Mouse (Mus musculus) forelimb bud, embryonic 11.5 days (tissue): ENCODE measurements around the gene Dnajc10.

Experiments
- DNase-seq: peaks from one replicate; pipeline ENCODE4 v3.0.0-alpha.2; 2012; ENCODE audit warnings: low read depth, low spot score

Gene Dnajc10

DNA sequence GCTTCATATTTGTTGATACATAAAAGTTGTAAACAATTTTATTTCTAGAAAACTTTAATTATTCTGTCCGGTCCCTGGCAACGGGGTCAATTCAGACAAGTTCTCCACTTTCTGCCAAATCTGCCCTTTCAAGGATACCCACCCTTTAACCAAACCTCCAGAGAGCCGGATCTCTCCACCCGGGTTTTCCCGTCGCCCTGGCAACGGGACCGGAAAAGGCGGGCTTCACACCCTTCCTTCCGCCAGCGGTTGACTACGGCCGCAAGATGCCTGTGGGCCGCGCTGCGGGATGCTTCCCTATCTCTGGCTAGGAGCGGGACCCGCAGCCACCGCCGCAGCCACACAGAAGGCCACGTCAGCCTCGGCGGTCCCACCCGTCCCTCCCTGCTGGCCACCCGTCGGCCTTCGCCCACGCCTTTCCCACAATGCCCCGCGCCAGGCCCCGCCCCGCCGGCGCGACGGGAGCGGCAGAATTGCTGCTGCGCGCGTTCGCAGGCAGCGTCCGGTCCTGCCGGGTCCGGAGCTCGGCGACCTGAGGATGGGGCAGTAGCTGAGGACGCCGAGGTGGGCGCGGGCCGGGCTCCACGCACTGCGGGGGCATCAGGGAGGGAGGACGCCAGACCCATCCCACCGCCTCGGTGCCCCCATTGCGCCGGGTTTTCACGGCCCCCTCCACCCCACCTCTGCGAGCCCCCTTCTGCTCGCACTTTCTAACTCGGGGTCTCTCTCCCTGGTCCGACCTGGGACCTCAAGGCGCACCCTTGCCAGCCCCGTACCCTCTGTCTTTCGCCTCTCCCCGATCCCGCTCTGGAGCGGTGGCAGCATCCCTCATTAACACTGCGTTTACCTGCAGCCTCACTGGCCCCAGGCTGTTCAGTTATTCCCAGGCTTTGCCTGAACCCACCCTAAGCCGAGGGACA, at the start of gene Dnajc10:
Dnajc10 (plus strand) TSS at position 225 of the 920 bp plus-strand sequence.
- DNase-seq, result peak; percentile 83

DNA sequence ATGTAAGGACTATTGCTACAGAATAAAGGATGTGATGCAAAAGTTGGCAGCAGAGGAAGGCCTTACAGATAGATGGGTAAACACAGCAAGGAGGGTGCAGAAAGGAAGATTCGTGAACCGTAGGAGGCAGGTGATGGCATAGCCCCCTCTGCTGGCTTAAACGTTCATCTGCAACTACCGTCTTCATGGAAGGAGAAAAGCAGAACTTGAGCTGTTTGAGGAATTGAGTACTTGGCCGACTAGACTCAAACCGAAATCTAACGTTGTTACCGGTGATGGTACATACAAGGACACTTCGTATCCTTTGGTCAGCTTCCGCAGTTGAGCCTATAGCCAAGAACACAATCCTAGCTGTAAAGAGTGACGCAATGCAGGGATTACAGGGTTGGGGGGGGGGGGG, 48.4 kb upstream of the Dnajc10 start:
- peak; percentile 66 for DNase-seq

DNA sequence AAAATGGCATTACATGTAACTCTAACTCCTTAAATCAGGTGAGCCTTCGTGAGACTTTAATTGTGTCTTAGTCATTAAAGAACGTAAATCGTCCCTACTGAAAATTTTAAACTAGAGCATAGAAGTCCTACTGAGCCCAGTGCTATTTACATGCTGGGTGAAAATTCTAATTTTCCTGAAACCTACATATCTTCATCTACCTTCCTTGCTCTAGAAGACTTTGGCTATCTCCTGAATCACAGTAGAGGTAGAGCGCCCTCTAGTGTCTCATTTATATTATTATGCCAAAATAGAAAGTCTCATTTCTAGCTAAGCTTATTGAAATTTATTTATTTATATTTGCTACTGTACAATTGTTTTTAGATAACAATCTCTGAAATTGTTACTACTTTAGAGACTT, 47.2 kb upstream of the Dnajc10 start:
- DNase-seq, result peak; percentile 36

DNA sequence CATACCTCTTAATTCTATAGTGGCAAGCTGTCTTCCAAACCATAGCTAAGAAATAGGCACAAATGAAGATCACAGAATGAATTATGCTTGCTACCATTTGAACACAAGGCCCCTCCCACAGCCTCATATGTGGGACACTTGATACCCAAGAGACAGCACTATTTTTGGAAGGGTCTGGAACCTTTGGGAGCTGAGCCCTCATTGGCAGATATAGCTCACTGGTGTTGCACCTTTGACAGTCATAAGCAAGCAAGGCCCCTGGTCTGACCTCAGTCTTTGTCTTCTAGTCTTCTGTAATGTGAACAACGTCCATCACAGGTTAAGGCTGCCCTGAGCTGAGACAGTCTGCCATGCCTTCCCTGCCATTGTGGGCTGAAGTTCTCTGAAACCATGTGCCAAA, 43.8 kb upstream of the Dnajc10 start:
- DNase-seq, result no peak

DNA sequence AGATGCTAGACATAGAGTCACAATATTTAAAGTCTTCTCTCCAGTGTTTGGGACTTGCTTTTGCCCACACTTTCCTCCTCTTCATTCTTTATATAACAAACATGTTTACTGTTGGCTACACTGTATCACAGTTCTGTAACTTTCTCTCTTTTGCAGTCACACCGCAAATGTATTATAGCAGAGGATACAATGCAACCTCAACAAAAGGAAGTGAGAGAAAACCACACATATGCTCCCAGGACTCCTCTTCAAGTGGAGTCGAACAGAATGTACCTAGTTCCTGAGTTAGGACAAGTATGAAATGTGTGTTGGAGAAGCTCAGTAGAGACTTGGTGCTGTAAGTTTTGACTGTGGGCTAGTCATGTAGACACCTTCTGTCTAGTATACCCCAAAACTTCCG, 42.2 kb upstream of the Dnajc10 start:
- no peak for DNase-seq

DNA sequence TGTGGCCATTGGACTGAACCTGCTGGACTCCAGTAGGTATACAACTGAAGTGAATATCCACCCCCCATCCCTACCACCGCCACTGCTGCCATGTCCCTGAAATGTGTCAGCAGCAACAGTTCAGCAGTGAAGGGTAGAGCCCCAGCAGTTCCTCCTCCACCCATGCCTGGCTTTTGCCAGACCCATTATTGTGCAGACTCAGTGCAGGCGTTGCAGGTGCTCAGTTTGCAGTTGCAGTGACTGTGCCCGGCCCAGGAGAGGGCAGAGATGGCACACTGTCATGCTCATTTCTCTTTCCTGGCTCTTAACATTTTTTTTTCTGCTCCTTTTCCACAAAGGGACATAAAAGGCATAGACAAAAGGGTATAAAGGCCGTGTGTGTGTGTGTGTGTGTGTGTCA, 41.5 kb upstream of the Dnajc10 start:
- DNase-seq, result no peak

DNA sequence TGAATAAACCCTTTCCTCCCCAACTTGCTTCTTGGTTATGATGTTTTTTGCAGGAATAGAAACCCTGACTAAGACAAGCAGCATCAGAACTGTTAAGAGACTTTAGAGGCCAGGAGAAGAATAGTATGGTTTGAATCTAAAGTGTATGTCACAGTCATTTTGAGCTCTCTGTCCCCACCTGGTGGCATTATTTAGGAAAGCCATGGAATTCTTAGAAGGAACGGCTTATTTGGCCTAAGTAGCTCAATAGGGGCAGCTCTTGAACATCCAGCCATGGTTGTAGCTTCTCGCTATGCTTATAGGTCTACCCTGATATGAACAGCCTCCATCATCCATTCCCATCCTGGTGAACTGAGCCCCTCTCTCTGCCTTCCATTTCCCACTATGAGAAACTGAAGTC, 40.1 kb upstream of the Dnajc10 start:
- DNase-seq, result peak; percentile 61

DNA sequence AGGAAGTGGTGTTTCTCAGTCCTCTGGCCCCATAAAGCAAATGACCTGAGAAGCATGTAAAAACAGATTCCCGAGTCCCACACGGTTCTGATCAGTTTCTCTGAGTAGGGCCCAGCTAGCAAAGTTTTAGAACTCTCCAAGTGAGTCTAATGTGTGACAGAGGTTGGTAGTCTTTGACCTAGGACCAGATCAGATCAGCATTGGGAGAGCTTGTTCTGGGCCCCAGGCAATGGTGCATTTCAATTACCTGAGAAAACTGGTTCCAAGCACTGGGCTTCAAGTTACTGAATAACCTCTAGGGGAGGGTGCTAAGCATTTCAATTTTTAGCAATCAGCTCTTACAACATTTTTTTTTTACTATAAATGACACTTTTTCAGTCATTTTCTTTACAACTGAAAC, 33.1 kb upstream of the Dnajc10 start:
- DNase-seq, result no peak

DNA sequence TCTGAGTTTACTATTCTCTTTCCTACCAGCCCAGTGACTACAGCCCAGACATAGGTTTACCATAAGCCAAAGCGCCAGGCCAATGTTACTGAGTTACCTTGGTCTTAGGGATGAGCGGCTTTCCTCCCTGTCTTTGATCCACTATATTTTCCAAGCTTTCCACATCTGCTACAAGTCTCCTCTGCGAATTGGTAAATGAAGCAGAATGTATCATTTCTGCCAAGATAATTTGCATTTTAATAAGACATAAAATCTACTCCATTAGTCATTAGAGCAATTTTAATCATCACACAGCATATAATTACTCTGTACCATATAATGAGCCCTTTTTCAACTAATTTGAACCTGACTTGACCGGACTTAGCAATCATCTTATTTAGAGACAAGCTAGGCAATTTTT, 28.9 kb upstream of the Dnajc10 start:
- DNase-seq, result no peak

DNA sequence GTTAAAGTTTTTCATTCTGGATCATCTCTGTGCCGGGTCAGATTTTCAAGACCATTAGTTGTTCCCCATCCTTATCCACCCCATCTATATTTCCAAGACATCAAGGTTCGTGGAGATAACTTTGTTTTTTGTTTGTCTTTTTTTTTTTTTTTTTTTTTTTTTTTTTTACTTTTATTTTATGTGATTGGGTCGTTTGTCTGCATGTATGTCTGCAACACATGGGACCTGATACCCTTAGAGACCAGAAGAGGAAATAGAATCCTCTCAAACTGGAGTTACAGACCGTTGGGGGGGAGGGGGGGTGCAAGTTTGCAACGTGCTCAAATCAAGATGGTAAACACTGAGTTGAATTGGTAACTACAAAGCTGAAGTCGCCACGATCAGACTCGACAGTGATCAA, 23.1 kb upstream of the Dnajc10 start, which contains the start of gene Prdx6b:
Prdx6b (plus strand) TSS at position 301 of the 400 bp plus-strand sequence.
- no peak for DNase-seq

DNA sequence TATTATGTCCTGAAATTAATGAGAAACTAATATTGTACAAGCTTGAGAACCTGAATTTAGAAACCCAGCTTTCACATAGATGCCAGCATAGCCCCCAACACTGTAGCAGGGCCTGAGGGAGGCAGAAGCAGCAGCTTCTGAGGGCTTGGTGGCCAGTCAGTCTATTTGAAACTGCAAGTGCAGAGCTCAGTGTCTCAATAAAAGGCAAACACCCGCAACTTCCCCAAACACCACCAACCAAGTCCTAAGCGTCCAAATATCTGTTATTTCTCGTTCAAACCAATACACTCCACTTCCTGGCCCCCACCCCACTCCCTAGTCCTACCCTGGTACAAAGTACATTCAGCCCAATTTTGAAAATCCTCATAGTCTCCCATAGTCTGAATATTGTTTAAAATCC, 16.9 kb upstream of the Dnajc10 start:
- DNase-seq, result no peak

DNA sequence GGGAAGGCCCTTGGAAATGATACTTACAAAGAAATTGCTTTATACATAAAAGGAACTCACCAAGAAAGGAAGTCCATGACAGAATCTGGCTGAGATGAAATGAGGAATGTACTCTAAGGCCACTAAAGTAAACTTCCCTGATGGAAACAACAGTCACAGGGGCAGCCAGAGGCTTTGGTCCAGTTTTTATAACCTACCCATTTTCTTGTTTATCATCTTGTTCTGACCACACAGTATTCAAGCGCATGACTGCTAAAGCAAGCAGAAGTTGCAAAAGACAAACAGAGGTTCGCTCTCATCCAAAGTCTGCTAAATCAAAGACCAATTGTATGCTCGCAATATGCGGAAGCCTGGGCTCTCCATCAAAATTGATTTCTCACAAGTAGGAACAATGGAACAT, 14.5 kb upstream of the Dnajc10 start:
- no peak for DNase-seq

DNA sequence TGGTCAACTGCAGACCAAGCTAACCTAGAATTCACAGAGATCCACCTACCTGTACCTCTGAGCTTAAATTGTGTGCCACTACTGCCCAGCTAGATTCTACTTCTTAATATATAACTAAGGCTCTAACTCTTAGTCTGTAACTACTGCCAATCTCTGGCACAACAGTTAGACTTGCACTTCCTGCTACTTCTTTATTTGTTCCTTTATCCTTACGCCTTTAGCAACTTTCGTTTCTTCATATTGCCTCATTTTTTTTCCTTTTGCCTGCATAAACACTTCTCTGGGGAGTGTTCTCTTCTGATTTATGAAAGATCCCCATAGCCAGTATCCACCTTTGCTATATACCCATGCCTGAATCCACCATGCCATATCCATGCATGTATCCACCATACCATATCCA, 11.3 kb upstream of the Dnajc10 start:
- DNase-seq, result no peak

DNA sequence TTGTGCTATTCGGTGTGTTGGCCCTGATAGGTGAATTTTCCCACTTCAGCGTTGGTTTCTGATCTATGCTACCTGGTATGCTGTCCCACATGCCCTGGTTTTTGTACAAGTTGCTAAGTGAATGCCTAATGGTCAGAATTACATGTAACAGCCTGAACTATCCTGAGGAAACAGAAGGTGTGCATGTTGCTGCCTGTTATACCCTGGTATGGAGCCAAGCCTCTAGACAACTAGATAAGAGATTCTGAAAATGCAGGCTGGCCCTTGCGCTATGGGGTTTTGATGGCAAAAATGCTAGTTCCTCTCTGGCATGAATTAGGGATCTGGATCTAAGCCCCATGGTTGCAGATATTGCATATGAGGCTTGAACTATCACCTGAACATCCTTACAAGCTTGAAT, 7.6 kb upstream of the Dnajc10 start:
- no peak for DNase-seq

DNA sequence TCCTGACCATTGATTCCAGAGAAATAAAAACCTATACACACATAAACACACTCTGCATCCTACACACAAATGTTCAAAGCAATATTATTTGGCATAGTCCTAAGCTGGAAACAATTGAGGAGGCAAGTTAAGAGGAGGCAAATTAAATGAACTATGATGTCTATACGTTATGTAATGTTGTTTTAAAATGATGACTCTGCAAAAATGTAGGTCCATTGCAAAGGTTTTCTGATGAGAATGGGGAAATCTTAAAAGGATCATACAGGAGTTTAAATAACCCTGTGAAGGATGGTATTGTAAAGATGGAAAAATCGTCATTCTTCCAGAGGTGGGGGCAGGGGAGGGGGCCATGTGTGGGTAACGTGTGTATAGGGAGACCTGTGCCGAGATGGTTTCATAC, 5.5 kb upstream of the Dnajc10 start:
- no peak for DNase-seq

DNA sequence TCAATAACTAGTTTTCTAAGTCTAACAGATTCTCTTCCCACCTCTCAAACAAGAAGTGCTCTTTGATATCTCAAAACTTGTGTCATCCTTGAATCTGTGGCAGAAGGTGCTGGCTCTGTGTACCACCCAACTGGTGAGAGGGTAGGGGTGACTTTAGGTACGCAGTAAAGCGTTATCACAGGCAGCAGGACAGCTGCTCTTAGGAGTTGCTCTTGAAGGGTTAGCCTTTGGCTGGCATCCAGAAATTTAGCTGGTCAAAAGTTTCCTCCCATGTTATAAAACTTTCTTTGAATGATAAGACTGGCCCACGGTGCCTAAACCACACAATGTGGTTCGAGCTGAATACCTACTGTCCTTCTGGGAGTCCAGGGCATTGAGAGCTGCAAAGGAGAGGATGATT, 4.5 kb upstream of the Dnajc10 start:
- no peak for DNase-seq

DNA sequence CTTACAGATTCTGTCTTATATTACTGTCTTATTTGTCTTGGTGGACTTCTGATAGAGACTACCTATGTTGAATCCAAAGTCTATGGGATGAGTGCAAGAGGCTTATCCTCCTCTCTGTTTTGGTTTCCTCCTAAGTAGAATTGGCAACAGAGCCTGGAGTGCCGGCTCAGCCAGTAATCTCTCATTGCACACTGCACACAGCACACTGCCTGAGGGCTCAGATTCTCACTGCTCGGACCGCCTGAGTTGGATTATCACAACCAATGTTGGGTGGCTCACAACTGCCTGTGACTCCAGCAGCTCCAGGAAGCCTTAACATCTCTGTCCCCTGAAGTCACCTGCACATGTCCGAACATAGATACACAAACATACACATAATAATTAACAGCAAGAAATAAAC, 3.9 kb upstream of the Dnajc10 start:
- no peak for DNase-seq

DNA sequence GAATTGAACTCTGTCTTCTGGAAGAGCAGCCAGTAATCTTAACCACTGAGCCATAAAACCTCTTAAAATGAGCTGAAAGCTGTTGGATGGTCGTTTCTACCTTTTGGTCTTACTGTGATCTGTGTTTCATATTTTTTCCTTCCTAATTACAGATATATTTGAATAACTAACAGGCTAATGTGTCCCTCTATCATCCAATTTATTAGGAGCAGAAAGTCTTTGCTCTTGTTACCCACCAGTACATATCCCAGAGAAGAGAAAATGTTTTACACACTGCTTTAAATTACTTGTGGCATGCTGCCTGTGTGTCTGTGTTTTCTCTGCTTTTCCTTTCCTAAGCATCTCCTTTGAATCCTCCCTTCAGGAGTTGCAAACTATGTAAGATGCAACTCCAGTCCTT, 1.1 kb upstream of the Dnajc10 start:
- DNase-seq, result no peak

DNA sequence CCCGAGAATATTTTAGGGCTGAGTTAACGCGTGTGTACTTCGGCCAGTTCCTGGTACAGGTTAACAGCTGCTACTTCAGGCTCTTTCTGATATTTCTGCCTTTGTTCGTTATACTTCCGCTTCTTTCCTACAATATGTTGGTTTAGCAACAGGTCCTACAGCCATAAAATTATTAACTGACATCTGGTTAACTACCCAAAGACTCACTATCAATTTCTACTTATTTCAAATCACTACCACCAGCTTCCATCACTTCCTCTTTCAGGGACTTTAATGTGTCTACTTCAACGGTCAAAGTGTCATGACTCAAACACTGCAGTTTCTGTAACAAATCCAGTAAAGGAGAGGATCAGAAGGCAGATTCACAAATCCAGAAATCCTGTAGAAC, 418 bp upstream of the Dnajc10 start:
- peak; percentile 7 for DNase-seq

DNA sequence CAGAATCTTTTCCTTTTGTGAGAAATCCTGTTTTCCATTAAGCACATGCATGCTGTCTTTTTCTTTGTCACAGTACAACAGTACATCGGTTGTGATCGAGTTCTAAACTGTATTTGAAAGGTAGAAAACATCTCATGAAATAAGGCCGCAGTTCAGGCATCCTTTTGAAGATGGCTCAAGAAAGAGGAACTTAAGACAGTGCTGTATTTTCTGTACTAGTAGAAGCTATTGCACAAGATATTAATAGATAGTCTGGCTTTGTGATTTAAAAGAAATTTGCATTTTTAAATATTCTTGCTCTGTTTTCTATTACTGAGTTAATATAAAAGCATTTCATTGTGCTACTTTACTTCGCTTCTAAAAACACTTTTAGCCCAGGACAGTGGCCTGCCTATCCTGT, 7.6 kb downstream of the Dnajc10 start:
- DNase-seq, result no peak

DNA sequence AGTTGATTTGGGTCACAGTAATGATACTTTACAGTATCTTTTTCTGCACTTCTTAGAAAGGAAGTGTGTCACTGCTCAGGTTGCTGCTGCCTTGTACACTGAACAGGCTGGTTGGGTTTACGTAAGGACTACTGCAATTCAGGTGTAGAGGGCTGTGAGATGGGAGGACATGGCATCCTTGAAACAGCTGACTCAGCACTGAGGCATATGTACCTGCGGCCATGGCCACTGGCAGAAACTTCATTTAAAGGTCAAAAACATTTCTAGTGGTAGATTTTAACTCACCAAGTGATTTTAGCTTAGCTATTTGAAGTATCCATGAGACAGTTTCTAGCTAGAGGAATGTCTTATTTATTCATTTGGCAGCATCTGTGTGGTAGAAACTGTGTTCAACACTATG, 10.5 kb downstream of the Dnajc10 start:
- DNase-seq, result no peak

DNA sequence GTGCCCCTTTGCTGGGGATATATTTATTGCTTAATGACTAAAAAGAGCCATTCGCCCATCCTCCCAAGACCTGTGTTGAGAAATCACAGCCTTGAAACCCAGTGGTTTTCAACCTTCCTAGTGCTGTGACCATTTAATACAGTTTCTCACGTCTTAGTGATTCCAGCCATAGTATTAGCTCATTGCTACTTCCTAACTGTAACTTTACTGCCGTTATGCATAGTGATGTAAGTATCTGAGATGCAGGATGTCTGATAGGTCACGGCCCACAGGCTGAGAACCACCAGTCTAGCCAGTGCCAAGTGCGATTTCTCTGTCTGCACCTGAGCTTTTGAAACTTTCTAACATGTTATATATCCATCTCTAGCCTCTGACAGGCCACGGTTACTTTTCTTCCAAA, 12.0 kb downstream of the Dnajc10 start:
- no peak for DNase-seq

DNA sequence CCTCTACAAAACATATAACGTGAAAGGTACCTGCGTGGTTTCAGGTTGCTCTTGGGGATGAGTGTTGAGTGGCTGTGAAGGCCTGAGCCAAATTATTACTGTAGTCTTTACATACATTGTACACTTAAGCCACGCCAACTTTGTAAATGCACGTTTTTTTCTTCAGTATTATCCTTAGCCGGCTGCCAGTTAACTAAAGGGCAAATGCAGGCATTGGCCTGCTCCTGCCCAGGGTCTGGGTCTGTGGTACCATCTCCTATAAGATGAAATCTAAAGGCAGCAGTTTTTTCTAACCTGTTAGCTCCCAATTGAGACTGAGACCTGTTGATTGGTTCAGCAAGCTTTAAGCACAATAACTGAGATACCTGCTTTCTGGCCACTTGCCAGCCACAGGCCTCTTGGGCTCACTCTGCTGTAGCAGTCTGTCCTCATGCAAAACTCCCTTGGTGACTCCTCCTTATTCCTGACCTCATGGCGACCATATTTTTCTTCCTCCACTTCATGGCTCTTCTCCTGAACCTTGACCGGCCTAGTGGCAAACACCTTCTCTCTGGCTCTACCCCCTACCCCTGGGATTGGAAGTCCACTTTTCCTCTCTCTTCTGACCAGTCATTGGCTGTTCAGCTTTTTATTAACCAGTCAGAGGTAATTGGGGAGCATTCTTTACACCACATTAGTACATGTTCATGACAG, 13.8 kb downstream of the Dnajc10 start:
- DNase-seq, result no peak
